Mouse (Mus musculus): ENCODE data around the gene Olfr893.

GRCm38 (mm10) chr9:38208065-38208464 lies at the start of gene Olfr893:
- TF ChIP-seq CTCF (IDR thresholded peaks at IDR 0.05; ENCODE audit: low read depth) (no peak), EP300 (IDR thresholded peaks at IDR 0.05; ENCODE audit: low read depth) (no peak)

Data from heart, postnatal 0 days (tissue).